Mouse (Mus musculus): Measurements from ENCODE around the gene G6pc. TPM values are rescaled to one million over a fixed set of nuclear protein-coding genes. Genes with fewer than 3 reads are reported as not detected.
"Not testable (repeated sequence)": the region's sequence is repeated elsewhere in the genome, so short reads cannot be mapped to it uniquely, and the experiment has no call there.

The G6pc gene
- not detected for total RNA-seq (2021)

GRCm38 (mm10) chr11:101367326-101367935, at the start of gene G6pc:
G6pc (plus strand) TSS chr11:101367561.
- no peak for DNase-seq (ENCODE audit: extremely low spot score in 1 of 2, low spot score in 2 of 2)
- intact Hi-C loops (cut with DNase I), result no loop called here

DNA sequence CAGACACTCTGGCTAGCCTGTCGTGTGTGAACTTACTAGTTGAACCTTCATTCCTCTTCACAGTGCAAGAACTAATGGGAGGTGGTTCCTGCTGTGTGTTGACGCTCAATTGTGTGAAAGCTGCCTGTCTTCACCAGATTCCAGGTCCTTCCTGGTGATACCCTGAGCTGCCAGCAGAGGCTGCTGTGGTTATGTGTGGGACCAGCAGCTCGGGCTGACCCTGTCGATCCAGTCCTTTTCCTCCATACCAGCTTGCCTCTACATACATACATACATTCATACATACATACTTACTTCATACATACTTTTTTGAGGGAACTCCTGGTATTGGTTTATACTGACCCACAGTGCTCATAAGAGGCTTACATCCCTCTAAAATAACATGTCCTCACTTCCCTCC, 43.8 kb upstream of the G6pc start:
- DNase-seq (ENCODE audit: extremely low spot score in 1 of 2, low spot score in 2 of 2), result peak; percentile 51 to 79
- intact Hi-C loops (cut with DNase I), result loop anchor here (1.0 kb wide), 1 partner anchor 72 kb away; no protein-coding TSS in a partner anchor

- no peak for DNase-seq (ENCODE audit: extremely low spot score in 1 of 2, low spot score in 2 of 2)
- intact Hi-C loops (cut with DNase I), result no loop called here
These were observed 42.6 kb upstream of the G6pc start, which contains the start of gene Aoc2 for GRCm38 (mm10) chr11:101324763-101325162. Aoc2 (plus strand) TSS chr11:101325063.

GRCm38 (mm10) chr11:101325201-101325600, 42.2 kb upstream of the G6pc start:
- DNase-seq (ENCODE audit: extremely low spot score in 1 of 2, low spot score in 2 of 2); intact Hi-C loops (cut with DNase I): not testable (repeated sequence)

- intact Hi-C loops (cut with DNase I), result no loop called here
- no peak for DNase-seq (ENCODE audit: extremely low spot score in 1 of 2, low spot score in 2 of 2)
These were observed 41.2 kb upstream of the G6pc start for GRCm38 (mm10) chr11:101326147-101326546.

DNA sequence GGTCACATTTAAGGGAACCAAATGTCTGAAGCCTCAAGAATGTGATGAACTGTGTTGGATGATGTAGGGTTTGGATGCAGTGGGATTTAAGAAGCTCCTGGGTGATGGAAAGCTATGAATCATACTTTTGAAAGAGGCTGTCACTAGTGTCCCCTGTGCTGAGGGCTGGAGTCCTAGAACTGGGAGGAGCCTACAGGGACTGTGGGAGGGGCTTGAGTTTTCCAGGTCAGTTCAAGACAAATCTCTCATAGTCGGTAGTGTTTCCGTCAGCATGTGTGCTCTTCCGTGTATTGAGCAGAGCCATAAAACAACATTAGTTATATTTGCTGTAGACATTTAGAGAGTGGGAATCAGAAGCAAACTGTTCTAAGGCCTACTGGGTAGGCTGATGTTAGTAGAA, 40.0 kb upstream of the G6pc start:
- intact Hi-C loops (cut with DNase I), result no loop called here
- DNase-seq (ENCODE audit: extremely low spot score in 1 of 2, low spot score in 2 of 2), result no peak

DNA sequence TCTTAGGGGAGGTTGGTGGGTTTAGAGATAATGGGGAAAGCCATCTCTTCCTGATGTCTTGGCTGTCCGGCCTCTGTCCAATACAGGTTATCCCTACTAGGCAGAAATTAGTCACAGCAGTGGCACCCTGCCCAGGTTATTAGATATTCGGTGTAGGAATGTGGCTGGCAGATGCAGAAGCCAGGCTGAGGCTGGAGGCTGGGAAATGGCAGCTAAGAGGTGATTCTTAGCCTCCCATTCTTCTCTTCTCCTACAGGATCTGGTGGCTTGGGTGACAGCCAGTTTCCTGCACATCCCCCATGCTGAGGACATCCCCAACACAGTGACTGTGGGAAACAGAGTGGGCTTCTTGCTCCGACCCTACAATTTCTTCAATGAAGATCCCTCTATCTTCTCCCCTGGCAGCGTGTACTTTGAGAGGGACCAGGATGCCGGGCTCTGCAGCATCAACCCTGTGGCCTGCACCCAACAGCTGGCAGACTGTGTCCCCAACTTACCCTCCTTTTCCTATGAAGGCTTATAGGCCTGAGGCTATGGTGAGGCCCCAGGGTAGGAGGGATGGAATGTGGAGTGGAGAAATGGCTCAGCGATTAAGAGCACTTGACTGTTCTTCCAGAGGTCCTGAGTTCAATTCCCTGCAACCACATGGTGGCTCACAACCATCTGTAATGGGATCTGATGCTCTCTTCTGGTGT, 38.3 kb upstream of the G6pc start:
- DNase-seq (ENCODE audit: extremely low spot score in 1 of 2, low spot score in 2 of 2), result peak in 1 of 2 experiments; percentile 51
- intact Hi-C loops (cut with DNase I), result no loop called here

DNA sequence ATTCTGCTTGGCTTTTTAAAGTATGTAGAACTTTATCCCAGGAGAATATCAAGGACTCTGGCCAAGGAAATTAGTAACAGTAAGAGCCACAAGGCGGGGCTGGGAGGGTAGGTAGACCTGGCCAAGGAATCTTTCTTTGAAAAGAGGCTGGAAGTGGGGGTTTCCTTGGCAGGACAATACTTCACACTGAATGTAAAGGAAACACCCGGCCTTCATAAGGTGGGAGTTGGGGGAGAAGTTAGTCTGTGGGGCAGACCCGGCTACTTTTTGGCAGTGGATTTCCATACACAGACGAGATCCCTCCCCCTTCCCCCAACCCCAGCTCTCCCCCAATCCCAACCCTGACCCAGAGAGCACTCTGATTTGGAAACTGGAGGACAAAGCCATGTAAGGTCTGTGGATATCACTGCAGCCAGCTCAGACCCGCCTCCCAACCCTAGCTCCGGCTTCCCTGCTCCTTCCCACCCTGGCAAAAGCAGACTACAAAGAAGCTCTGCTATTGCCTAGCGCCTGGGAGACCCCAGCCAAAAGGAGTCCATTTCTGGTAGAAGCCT, 36.9 kb upstream of the G6pc start, which contains the start of gene Aoc3:
Gene Aoc3 (plus strand): TSS at position 235 of the 554 bp plus-strand sequence.
- intact Hi-C loops (cut with DNase I), result no loop called here
- no peak for DNase-seq (ENCODE audit: extremely low spot score in 1 of 2, low spot score in 2 of 2)

DNA sequence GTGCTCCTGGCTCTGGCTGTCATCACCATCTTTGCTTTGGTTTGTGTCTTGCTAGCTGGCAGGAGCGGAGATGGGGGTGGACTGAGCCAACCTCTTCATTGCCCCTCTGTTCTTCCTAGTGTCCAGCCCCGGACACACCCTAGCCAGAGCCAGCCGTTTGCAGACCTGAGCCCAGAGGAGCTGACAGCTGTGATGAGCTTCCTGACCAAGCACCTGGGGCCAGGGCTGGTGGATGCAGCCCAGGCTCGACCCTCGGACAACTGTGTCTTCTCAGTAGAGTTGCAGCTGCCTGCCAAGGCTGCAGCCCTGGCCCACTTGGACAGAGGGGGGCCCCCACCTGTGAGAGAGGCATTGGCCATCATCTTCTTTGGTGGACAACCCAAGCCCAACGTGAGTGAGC, 36.4 kb upstream of the G6pc start:
- intact Hi-C loops (cut with DNase I); DNase-seq (ENCODE audit: extremely low spot score in 1 of 2, low spot score in 2 of 2): not testable (repeated sequence)

GRCm38 (mm10) chr11:101332537-101332936, 34.8 kb upstream of the G6pc start:
- intact Hi-C loops (cut with DNase I), result no loop called here
- DNase-seq (ENCODE audit: extremely low spot score in 1 of 2, low spot score in 2 of 2), result no peak

DNA sequence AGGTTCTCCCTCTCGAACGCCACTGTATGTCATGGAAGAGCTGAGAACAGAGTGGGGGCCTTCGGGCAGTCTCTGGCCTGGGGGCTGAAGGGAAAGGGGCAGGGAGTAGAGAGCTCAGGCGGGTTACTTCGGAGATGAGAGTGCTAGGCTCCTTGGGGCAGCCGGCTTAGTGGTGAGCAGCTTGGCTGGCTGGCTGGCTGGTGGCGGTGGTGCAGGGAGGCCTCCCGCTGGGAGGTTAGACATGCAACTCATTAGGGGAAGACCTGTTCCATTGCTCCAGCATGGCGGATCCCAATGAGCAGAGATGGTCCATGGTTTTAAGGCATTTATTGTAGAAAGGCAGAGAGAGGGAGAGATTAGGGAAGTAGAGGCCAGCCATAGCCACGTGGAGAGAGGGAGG, 33.3 kb upstream of the G6pc start:
- intact Hi-C loops (cut with DNase I), result no loop called here
- no peak for DNase-seq (ENCODE audit: extremely low spot score in 1 of 2, low spot score in 2 of 2)

DNA sequence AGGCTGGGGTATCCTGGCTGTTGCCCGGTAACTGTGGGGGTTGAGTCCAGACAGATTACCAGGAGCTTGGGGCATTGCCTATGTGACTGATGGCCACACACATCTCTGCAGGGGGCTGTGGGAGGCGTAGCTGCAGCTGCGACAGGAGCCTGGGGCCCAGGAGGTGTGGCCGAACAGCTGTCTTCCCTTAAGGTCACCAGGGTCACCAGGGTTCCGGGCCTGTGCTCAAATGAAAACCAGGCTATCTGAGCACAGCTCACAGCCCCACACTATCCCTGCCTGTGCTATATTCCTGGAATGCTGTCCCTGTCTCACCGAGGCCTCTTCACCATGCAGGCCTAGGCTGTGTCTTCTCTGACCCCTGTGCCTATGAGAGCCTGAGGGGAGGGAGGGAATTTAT, 32.8 kb upstream of the G6pc start:
- intact Hi-C loops (cut with DNase I), result no loop called here
- no peak for DNase-seq (ENCODE audit: extremely low spot score in 1 of 2, low spot score in 2 of 2)

- intact Hi-C loops (cut with DNase I), result no loop called here
- DNase-seq (ENCODE audit: extremely low spot score in 1 of 2, low spot score in 2 of 2), result no peak
These were observed 31.7 kb upstream of the G6pc start for GRCm38 (mm10) chr11:101335685-101336084.

DNA sequence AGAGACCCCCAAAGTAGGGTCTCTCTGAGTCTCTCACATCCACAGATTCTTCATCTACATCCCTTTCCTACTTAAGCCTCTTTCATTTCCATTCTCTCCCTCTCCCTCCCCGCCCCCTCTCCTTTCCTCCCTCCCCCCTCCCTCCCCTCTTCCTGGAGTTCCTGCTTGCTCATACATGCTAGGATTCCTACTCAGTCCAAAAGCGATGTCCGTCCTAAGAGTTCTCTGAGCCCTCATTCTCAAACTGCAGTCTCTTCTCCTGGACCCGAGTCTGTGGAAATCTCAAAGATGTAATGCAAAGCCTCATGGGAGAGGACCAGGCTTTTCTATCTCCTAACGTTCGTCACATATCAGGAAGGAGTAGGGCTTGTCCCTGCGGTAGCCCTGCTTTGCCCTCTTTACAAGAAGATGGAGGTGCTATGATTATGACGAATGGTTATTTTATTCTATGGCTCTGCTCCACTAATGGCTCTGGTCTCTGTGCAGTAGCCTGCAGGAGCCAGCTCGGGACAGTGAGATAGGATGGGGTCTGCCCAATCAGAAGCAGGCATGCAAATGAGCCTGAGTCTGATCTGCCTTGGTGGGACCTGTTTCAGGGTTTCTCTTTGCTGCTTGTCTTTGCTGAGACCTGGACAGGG, 29.1 kb upstream of the G6pc start:
- DNase-seq (ENCODE audit: extremely low spot score in 1 of 2, low spot score in 2 of 2), result no peak
- intact Hi-C loops (cut with DNase I), result no loop called here

DNA sequence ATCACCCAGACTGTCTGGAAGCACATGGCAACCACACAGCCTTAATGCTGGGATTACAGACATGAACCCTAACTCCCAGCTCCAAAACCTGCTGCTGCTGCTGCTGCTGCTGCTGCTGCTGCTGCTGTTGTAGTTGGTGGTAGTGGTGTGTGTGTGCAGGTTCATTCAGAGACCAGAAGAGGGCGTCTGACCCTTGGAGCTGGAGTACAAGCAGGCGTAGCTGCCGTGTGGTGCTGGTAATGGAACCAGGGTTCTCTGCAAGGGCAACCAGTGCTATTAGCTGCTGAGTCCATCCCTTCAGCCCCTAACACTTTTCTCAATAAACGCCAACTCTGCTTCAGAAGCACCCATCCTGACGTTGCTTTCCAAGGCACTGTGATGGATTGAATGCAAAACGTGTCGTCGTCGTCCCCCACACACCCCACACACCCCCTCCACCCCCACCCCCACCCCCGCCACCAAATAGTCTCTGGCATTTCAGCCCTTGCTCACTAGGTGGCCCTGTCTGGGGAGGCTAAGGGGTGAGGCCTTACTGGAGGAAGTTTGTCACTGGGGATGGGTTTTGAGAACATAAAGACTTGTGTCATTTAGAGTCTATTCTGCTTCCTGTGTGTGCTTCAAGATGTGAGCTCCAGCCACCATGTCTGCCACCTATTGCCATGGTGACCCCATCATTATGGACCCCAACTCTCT, 20.1 kb upstream of the G6pc start:
- intact Hi-C loops (cut with DNase I), result no loop called here
- DNase-seq (ENCODE audit: extremely low spot score in 1 of 2, low spot score in 2 of 2), result no peak

- intact Hi-C loops (cut with DNase I), result no loop called here
- DNase-seq (ENCODE audit: extremely low spot score in 1 of 2, low spot score in 2 of 2), result no peak
These were observed 18.6 kb upstream of the G6pc start for GRCm38 (mm10) chr11:101348774-101349173.

GRCm38 (mm10) chr11:101349216-101349615, 18.1 kb upstream of the G6pc start:
- intact Hi-C loops (cut with DNase I), result no loop called here

GRCm38 (mm10) chr11:101351100-101351720, 16.2 kb upstream of the G6pc start:
- intact Hi-C loops (cut with DNase I), result no loop called here
- DNase-seq (ENCODE audit: extremely low spot score in 1 of 2, low spot score in 2 of 2), result no peak

More at GRCm38 (mm10) chr11:101349216-101349615, 18.1 kb upstream of the G6pc start:
- DNase-seq (ENCODE audit: extremely low spot score in 1 of 2, low spot score in 2 of 2), result no peak

DNA sequence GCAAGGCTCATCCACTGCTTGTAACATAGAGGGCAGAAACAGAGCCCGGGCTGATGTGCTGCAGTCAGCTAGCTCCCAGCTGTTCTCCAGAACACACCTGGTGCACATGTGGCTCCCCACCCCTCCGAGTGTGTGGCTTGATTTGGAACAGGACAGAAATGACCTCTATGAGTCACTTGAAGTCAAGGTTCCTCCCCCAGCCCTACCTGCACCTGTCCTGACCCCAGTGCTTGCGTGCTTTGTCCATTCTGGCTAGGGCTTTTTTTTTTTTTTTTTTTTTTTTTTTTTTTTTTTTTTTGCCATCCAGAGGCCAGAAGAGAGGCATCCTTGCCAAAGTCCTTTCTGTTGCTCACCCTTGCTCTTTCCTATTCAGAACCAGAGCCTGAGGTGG, 15.6 kb upstream of the G6pc start:
- intact Hi-C loops (cut with DNase I), result loop anchor here (1.0 kb wide), 1 partner anchor 10 kb away; no protein-coding TSS in a partner anchor
- DNase-seq (ENCODE audit: extremely low spot score in 1 of 2, low spot score in 2 of 2), result no peak

Measured in left cerebral cortex, postnatal 10 days (tissue).